Mouse (Mus musculus) gastrocnemius, postnatal 10 days (tissue): ENCODE measurements around the gene C1qtnf9. TPM values are rescaled to one million over a fixed set of nuclear protein-coding genes. Genes with fewer than 3 reads are reported as not detected.

Experiments used
- DNase-seq: peaks from one replicate; pipeline ENCODE4 v3.0.0; 2021; ENCODE audit warnings: mixed read lengths
- total RNA-seq, 2 experiments: library from RNA; stranded (reverse); gene quantifications; 2 replicates each; pipeline ENCODE4 v1.2.3; 2021

C1qtnf9 gene
- total RNA-seq, 2 experiments from 2014 or later: 31.2 to 32.2 TPM

DNA sequence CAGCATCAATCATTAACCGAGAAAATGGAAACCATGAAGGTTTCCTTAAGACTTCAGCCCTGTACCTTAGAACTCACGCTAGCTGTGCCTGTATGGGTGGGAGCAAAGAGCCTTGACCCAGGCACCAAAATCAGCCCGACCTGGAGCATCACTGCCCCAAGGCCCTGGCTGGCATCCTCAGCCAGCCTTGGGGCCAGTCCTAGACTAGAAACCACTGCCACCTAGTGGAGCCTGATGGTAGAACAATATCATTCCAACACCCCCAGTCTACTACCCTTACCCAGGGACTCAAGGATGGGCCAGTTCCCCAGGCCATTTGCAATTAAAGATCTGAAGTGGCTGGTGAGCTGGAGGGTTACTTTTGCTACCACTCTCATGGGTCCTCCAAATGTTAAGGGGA lies 22.2 kb downstream of the C1qtnf9 start:
- peak; percentile 43 for DNase-seq

GRCm38 (mm10) chr14:60796600-60797322 lies 28.8 kb downstream of the C1qtnf9 start:
- DNase-seq: no peak

GRCm38 (mm10) chr14:60797596-60797995 lies 29.7 kb downstream of the C1qtnf9 start:
- no peak for DNase-seq

- DNase-seq: no peak
Measured at GRCm38 (mm10) chr14:60798721-60799120, 30.8 kb downstream of the C1qtnf9 start.

DNA sequence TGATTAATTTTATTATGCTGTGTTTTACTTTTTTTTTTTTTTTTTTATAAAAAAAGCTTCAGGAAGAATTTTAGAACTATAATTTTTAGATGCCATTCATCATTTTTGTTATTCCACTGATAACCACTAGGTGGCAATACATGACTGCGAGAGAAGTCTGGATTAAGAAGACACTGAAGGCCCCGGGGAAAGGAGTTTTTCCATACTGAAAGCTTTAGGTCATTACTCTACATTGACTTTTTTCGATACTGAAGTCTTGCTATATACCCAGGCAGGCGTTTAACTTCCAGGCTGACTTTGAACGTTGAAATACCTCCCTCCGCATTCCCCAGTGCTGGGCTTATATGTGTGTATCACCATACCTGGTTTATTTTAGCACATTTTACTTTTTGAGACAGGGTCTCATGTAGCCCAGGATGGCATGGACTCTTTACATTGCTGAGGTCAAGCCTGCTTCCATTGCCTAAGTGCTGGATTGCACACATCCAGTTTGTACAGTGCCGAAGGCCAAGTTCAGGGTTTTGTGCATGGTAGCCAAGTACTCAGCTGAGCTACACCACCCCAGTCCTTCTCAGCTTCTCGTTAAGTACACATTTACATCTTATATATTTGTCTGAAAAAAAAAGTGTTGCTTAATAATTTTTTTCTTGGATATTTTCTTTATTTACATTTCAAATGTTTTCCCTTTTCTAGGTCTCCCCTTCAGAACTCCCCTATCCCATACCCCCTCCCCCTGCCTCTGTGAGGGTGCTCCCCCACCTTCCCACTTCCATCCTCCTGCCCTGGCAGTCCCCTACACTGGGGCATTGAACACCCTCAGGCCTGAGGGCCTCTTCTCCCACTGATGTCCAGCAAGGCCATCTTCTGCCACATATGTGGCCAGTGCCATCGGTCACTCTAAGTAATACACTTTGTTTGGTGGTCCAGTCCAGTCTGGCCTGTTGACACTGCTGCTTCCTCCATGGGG lies 32.1 kb downstream of the C1qtnf9 start:
- DNase-seq: no peak

GRCm38 (mm10) chr14:60802026-60802425 lies 34.1 kb downstream of the C1qtnf9 start:
- DNase-seq: no peak

GRCm38 (mm10) chr14:60804978-60805377 lies 37.0 kb downstream of the C1qtnf9 start:
- DNase-seq: no peak

DNA sequence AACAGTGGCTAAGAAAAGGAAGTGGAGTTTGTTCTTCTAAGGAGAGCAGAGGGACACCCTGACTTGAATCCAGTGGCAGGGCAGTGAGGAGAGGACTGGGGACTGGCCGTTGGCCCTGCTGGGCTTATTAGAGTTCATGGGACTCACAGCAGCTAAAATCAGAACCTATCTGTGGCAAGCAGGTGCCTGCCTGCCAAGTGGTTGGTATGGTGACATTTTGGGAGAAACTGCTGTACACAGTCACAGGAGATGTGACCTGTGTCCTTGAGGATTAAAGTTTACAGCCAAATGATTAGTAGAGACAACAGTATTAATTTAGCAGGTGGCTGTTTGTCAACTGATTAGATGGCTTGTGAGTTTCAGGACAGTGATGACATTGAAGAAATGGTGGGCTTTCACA lies 37.9 kb downstream of the C1qtnf9 start:
- no peak for DNase-seq

GRCm38 (mm10) chr14:60806891-60807344 lies 39.0 kb downstream of the C1qtnf9 start:
- DNase-seq: no peak

DNA sequence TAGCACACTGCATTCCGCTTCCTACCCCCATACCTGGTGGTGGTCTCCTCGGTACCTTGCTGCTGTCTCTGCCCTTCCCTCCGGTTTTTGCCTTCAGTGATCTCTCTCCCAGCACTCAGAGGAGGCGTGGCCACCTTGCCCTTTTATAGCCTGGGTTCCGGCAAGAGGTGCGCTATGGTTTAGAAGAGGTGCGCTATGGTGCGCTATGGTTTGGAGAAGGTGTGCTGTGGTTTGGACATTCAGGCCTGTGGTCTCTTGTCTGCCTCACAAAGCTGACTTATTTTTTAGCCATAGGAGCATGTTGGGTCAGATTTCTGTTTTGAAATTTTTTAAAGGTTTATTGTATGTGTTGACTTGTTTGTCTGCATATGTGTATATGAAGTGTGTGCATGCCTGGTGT lies 41.9 kb downstream of the C1qtnf9 start:
- DNase-seq: no peak

- no peak for DNase-seq
Measured at GRCm38 (mm10) chr14:60811547-60811946, 43.6 kb downstream of the C1qtnf9 start.

- DNase-seq: no peak
Measured at GRCm38 (mm10) chr14:60815098-60815497, 47.2 kb downstream of the C1qtnf9 start.

DNA sequence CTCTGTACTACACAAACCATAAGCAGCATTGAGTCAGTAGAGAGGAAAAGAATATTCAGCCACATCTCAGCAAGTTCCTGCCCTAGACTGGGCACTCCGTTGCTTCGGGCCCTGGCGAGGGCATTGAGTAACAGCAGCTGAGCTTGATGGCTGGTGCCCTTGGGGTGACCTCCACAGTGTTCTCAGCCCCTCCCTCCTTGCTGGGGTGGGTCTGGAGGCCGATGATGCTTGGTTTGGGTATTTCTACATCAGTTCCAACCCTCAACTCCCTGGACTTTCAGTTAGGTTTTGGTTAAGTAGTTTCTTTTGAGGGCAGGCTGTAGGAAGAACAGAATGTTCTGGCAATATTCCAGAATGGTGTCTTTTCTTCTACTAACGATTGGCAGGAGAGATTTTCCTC lies 50.1 kb downstream of the C1qtnf9 start:
- DNase-seq: no peak

GRCm38 (mm10) chr14:60830096-60830495 lies 62.2 kb downstream of the C1qtnf9 start:
- DNase-seq: no peak

Other genes starting within 250 kb of the C1qtnf9 start
- 10 to 100 TPM in 1 of 2 experiments, 1 to 10 TPM in 1; 9.9 to 19.5 TPM for gene Spata13, start 134.1 kb upstream of the C1qtnf9 start, total RNA-seq
- 10 to 100 TPM; 24.5 to 26.4 TPM for gene Mipep, start 16.4 kb downstream of the C1qtnf9 start, total RNA-seq